ENCODE assay signal across 11 mouse cellular contexts in the genomic region with DNA sequence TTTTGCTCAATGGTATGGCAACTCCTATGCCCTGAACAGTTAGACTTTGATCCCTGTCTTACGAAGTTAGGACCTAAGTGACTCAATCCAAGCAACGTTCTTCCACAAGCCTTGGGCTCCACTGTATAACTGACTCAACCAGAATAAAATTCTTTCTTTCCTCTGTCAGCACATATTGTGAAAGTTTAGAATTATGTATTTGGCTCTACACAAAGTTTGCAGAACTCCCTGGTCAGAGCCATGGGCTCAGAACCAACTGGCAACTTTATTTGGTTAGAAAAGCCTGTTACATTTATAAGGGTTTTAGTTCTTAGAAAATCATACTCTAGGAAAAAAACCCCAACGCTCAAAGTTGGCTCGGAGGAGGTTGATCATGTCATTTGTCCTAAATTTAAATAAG.
DNase-seq lines count a peak whose midpoint lies in the region; ATAC-seq lines count a peak whose summit lies in the region.
"Had no signal": no experiment of that assay in that cellular context is flagged by ENCODE, and none has a peak within 500 bp of the region (broad histone marks: within the 10 kb centered on the region; RNA-seq: fewer than 3 reads in every experiment).

No protein-coding gene starts in this region.

- no peak overlapping the region for H3K4me2 ChIP-seq in lung, embryonic 16.5 days (ENCODE audit: low read depth, low read length)
- H3K4me2 ChIP-seq: limb, embryonic 13.5 days; neural tube, embryonic 12.5 days had no signal

- H3K4me1 ChIP-seq in lung, embryonic 16.5 days (replicated peaks; ENCODE audit: control insufficient read depth, insufficient read depth, low read length), result no peaks in the 10 kb centered on the region
- H3K4me1 ChIP-seq: limb, embryonic 13.5 days; neural tube, embryonic 12.5 days had no signal

- no peak overlapping the region for H3K9ac ChIP-seq in lung, embryonic 16.5 days (ENCODE audit: low read length)
- H3K9ac ChIP-seq: limb, embryonic 13.5 days; neural tube, embryonic 12.5 days had no signal

- H3K9me3 ChIP-seq in lung, embryonic 16.5 days (ENCODE audit: control insufficient read depth, low read length), result no peaks in the 10 kb centered on the region
- H3K9me3 ChIP-seq: G1E; limb, embryonic 13.5 days; neural tube, embryonic 12.5 days had no signal

- WGBS in lung, embryonic 16.5 days, result 69% methylated on average over 4 of the region's 4 CpGs

- no peak overlapping the region for H3K4me3 ChIP-seq in lung, embryonic 16.5 days (ENCODE audit: low read length)
- H3K4me3 ChIP-seq: limb, embryonic 13.5 days; neural tube, embryonic 12.5 days had no signal

- no peak overlapping the region for H3K27ac ChIP-seq in lung, embryonic 16.5 days (ENCODE audit: low read length)
- H3K27ac ChIP-seq: limb, embryonic 13.5 days; neural tube, embryonic 12.5 days had no signal

- no peaks in the 10 kb centered on the region for H3K36me3 ChIP-seq in lung, embryonic 16.5 days (ENCODE audit: control insufficient read depth, insufficient read depth, low read length)
- H3K36me3 ChIP-seq: G1E; limb, embryonic 13.5 days; neural tube, embryonic 12.5 days had no signal

- H3K27me3 ChIP-seq in lung, embryonic 16.5 days (ENCODE audit: control insufficient read depth, insufficient read depth, low read depth, low read length), result no peaks in the 10 kb centered on the region
- H3K27me3 ChIP-seq: limb, embryonic 13.5 days; neural tube, embryonic 12.5 days had no signal

- intact Hi-C loops in left cerebral cortex, postnatal 25 days (cut with DNase I), result no loop called here

- peak; percentile 8 to 66 for DNase-seq in left cerebral cortex, postnatal 25 days (ENCODE audit: low spot score in 2 of 2)
- no peak for DNase-seq in left cerebral cortex, adult 18-20 months (ENCODE audit: low spot score in 2 of 2)
- peak; percentile 53 for DNase-seq in brain, adult 2 months (ENCODE audit: low read depth, low spot score)
- peak; percentile 64 for DNase-seq in gastrocnemius, adult 18-20 months (ENCODE audit: low spot score)
- no peak for DNase-seq in spleen, adult 18-20 months
- DNase-seq in layer of hippocampus, postnatal 10 days (ENCODE audit: low spot score in 2 of 2), result no peak

- ATAC-seq in lung, embryonic 16.5 days (ENCODE audit: low read depth), result peak; percentile 23; the same call in 1 of the 2 replicates
- ATAC-seq in erythroid progenitor cell, adult 5-6 weeks (replicated peaks; ENCODE audit: low FRiP score, poor library complexity, severe bottlenecking), result no peak

Comparison
In these comparisons a context has a peak if more than half of its experiments do, and no peak if none do; other contexts are left out.
1. DNase-seq: peak in left cerebral cortex, postnatal 25 days (2 of 2), brain, adult 2 months (single experiment) and gastrocnemius, adult 18-20 months (single experiment); none in left cerebral cortex, adult 18-20 months (0 of 2), spleen, adult 18-20 months (0 of 2) and layer of hippocampus, postnatal 10 days (0 of 2).